Mouse (Mus musculus): ENCODE measurements around the gene Foxo6. TPM values are rescaled to one million over a fixed set of nuclear protein-coding genes. Genes with fewer than 3 reads are reported as not detected.

Foxo6 gene
- polyA plus RNA-seq, 1 experiment from 2014 or later: 0.86 TPM

DNA sequence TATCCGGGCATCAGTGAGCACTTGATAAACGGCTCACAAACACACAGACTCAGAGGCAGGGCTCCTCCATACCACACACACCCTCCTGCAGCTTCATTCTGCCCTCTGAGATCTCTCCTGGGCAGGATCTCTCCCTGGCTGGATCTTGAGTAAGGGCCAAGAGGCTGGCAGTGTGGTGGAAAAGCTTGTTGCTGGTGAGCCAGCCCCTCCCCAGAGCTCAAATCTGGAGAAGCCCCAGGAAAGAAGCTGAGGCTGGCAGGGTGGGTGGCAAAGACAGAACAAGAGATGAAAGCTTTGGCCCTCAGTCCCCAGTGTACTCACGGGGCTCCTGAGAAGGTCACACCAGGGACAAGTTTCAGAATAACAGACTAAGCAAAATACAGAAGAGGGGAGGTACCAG is 27.4 kb upstream of the Foxo6 start:
- no peak for ATAC-seq (ENCODE audit: low FRiP score, low read depth)
- WGBS: 47% methylated on average over 3 of the region's 3 CpGs
- H3K27ac ChIP-seq: no peak overlapping the region
- H3K9me3 ChIP-seq: no peaks in the 10 kb centered on the region
- H3K36me3 ChIP-seq: no peaks in the 10 kb centered on the region
- no peak overlapping the region for H3K9ac ChIP-seq
- H3K4me2 ChIP-seq (replicated peaks): no peak overlapping the region
- H3K4me1 ChIP-seq: no peaks in the 10 kb centered on the region
- H3K27me3 ChIP-seq (replicated peaks): no peaks in the 10 kb centered on the region
- H3K4me3 ChIP-seq: no peak overlapping the region

- Histone ChIP-seq H3K4me1 (no peaks in the 10 kb centered on the region), H3K36me3 (no peaks in the 10 kb centered on the region), H3K9ac (no peak overlapping the region), H3K4me2 (replicated peaks) (no peak overlapping the region), H3K9me3 (no peaks in the 10 kb centered on the region), H3K27ac (no peak overlapping the region), H3K4me3 (no peak overlapping the region), H3K27me3 (replicated peaks) (no peaks in the 10 kb centered on the region)
- 79% methylated on average over 5 of the region's 5 CpGs for WGBS
- ATAC-seq (ENCODE audit: low FRiP score, low read depth): no peak
Observed at GRCm38 (mm10) chr4:120313309-120313708, 26.2 kb upstream of the Foxo6 start.

DNA sequence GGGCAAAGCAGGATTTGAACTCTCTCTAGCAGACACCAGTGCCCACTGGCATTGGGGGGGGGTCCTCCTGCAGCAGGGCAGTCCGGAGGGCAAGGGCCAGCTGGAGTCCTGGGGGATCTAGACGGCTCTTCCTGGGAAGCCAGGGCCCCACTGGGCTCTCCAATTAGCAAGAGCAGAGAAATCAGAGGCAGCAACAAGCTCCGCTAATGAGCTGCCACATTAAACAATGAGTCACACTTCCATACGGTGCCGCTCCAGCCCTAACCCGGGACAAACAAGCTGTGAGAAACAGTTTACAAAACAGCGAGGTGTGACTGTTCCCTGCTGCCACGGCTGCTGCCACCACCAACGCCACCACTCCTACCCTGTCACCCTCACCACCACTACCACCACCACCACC is 17.4 kb upstream of the Foxo6 start:
- Histone ChIP-seq H3K4me1 (no peaks in the 10 kb centered on the region; the same call in 1 of the 2 replicates), H3K36me3 (no peaks in the 10 kb centered on the region), H3K27me3 (replicated peaks) (no peaks in the 10 kb centered on the region), H3K9ac (no peak overlapping the region), H3K9me3 (no peaks in the 10 kb centered on the region), H3K27ac (no peak overlapping the region), H3K4me2 (replicated peaks) (no peak overlapping the region), H3K4me3 (no peak overlapping the region)
- no peak for ATAC-seq (ENCODE audit: low FRiP score, low read depth)
- WGBS: 22% methylated on average over 9 of the region's 9 CpGs

DNA sequence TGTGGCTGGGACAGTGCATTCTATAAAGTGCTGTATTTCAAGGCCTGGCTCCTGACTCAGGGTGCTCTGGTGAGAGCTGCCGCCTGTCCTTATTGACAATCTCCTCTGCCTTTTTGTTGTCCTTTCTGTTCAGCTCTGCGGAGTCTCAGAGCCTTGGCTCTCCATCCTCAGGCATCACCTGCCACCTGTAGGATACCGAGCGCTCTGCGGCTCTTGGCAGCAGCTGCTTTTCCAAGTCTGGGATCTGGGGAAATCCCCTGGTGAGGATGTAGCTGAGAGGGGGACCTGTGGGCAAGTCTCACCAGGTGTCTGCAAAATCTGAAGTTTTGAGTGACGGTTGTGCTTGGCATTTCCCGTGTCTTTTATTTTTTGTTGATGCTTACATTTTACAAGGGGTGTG is 12.1 kb upstream of the Foxo6 start:
- H3K4me1 ChIP-seq: no peaks in the 10 kb centered on the region; the same call in 1 of the 2 replicates
- no peak for ATAC-seq (ENCODE audit: low FRiP score, low read depth)
- 57% methylated on average over 7 of the region's 7 CpGs for WGBS
- no peaks in the 10 kb centered on the region for H3K36me3 ChIP-seq
- H3K27ac ChIP-seq: no peak overlapping the region
- H3K4me3 ChIP-seq: no peak overlapping the region
- H3K9me3 ChIP-seq: no peaks in the 10 kb centered on the region
- H3K4me2 ChIP-seq (replicated peaks): no peak overlapping the region
- H3K9ac ChIP-seq: no peak overlapping the region
- no peaks in the 10 kb centered on the region for H3K27me3 ChIP-seq (replicated peaks)

DNA sequence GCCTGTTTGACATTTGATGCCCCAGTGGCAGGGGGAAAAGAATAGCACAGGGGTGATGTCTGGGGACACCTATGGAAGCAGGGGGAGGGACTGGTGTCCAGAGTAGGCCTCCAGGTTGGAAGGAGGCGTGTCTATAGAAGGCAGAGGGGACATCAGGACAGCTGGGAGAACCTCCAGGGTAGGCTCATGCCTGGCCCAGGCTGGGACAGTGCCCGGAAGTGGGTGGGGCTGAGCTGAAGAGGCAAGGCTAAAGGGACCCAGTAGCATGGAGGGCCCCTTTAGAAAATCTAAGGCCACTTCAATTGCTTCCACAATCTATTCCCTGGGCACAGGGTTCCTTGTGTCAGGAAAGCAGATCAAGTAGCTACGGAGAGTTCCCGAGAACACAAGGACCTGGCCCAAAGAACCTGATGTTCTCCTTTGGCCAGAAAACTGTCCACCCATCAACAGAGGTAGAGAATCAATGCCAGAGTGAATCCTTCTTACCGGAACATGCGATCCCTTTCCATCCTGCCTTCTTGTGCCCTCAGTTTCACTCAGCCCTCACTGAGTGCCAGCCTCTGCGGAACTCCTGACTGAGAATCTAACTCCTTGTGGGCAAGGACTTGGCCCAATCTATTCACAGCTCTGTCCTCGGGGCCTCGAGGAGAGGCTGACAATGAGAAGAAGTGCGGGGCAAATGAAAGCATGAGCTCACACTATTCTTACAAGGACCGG is 4.1 kb upstream of the Foxo6 start:
- Histone ChIP-seq H3K4me3 (no peak overlapping the region), H3K9ac (no peak overlapping the region), H3K27me3 (replicated peaks) (peaks cover 11% of the 10 kb centered on the region), H3K9me3 (no peaks in the 10 kb centered on the region), H3K27ac (no peak overlapping the region), H3K36me3 (no peaks in the 10 kb centered on the region), H3K4me1 (peaks cover 13% of the 10 kb centered on the region), H3K4me2 (replicated peaks) (no peak overlapping the region)
- WGBS: 85% methylated on average over 11 of the region's 11 CpGs
- ATAC-seq (ENCODE audit: low FRiP score, low read depth): no peak

DNA sequence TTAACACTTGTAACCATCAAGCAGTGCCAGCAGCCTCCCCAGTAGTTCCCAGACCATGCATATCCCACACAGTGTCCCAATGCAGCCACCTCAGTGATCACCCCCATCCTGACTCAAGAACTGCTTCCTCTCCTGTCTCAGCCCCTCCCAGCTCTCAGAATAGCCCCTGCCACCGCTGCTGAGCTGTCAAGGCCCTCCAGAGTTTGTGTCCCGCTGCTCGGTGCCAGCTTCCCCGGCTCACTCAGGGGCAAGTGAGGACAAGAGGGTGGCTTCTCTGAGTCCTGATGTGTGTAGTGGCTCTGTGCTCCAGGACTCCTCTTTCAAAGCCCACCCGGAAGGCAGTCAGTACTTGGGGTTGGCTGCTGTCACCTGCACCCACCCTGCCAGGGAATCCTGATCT is 3.3 kb upstream of the Foxo6 start:
- H3K9me3 ChIP-seq: no peaks in the 10 kb centered on the region
- no peak overlapping the region for H3K27ac ChIP-seq
- 0 out of 2 replicates have a peak overlapping the region, but pooled peaks have one; percentile 18 for H3K9ac ChIP-seq
- H3K36me3 ChIP-seq: no peaks in the 10 kb centered on the region
- no peak overlapping the region for H3K4me3 ChIP-seq
- H3K27me3 ChIP-seq (replicated peaks): peaks cover 18% of the 10 kb centered on the region
- no peak overlapping the region for H3K4me2 ChIP-seq (replicated peaks)
- ATAC-seq (ENCODE audit: low FRiP score, low read depth): no peak
- H3K4me1 ChIP-seq: peaks cover 18% of the 10 kb centered on the region
- WGBS: 40% methylated on average over 5 of the region's 5 CpGs

DNA sequence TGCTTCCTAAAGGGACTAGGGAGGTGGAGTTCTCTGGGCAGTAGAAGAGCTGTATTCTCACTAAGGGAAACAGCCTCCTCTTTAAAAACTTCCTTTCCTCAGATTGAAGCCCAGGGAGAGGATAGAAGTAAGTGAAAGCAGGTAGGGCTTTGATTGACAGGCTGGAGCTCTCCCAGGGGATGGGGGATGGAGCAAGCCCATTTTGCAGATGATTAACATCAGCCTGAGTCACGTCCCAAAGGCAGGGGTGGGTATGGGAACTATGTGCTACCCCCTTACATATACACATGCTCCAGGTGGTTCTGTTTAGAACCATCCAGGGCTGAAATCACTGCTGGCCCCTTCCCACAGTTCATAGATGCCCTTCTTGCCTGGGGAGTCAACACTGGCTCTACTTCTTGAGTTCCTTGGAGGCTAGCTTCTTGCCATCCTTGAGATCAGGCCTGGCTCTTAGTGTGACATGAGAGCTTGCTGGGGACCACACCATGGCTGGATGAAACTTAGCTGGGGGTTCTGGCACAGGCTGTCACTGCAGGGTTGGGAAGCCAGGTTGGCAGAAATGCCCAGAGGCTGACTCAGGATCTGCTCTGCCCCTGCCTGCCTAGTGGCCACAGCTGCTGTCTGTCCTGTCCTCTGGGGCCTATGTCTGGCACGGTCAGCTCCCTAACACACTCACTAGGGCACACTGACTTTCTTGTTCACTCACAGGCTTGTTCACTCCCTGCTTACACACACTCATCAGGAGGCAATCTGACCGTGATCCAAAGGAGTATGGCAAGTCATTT is 2.2 kb upstream of the Foxo6 start:
- Histone ChIP-seq H3K9me3 (no peaks in the 10 kb centered on the region), H3K9ac (no peak overlapping the region), H3K27ac (no peak overlapping the region), H3K4me3 (no peak overlapping the region), H3K27me3 (replicated peaks) (peaks cover 25% of the 10 kb centered on the region), H3K36me3 (no peaks in the 10 kb centered on the region), H3K4me1 (peaks cover 18% of the 10 kb centered on the region), H3K4me2 (replicated peaks) (no peak overlapping the region)
- ATAC-seq (ENCODE audit: low FRiP score, low read depth): no peak
- 56% methylated on average over 3 of the region's 3 CpGs for WGBS

- H3K27ac ChIP-seq: no peak overlapping the region
- WGBS: under 1% methylated on average over 53 of the region's 53 CpGs
- H3K36me3 ChIP-seq: no peaks in the 10 kb centered on the region
- peak overlapping the region; percentile 72 for H3K4me3 ChIP-seq
- peak overlapping the region; percentile 85 for H3K9ac ChIP-seq
- peaks cover 41% of the 10 kb centered on the region for H3K4me1 ChIP-seq
- H3K27me3 ChIP-seq (replicated peaks): peaks cover 40% of the 10 kb centered on the region
- peak overlapping the region; percentile 99 for H3K4me2 ChIP-seq (replicated peaks)
- no peak for ATAC-seq (ENCODE audit: low FRiP score, low read depth)
- no peaks in the 10 kb centered on the region for H3K9me3 ChIP-seq
Observed at GRCm38 (mm10) chr4:120286761-120287241, 348 bp downstream of the Foxo6 start.

DNA sequence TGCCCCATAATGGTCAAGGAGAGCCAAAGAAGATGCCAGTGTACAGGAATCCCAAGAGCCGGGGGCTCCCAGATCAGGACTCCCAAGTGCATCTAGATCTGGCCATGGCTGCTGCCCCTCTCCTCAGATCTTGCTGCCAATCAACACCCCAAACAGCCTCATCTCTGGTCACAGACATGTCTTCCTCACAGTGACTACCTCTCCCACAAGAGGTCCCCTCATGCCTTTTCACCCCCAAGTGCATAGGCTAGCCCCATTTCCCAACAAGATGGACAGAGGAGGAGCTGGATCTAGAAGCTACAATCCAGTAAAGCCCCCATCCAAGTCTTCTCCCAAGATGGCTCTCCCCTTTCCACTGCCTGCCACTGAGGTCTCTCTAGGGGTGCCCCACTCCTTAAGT is 1.4 kb downstream of the Foxo6 start:
- H3K9ac ChIP-seq: peak overlapping the region; percentile 85; the same call in 1 of the 2 replicates
- H3K9me3 ChIP-seq: no peaks in the 10 kb centered on the region
- peaks cover 51% of the 10 kb centered on the region for H3K27me3 ChIP-seq (replicated peaks)
- peaks cover 50% of the 10 kb centered on the region for H3K4me1 ChIP-seq
- peak overlapping the region; percentile 72 for H3K4me3 ChIP-seq
- H3K36me3 ChIP-seq: no peaks in the 10 kb centered on the region
- no peak overlapping the region for H3K27ac ChIP-seq
- no peak for ATAC-seq (ENCODE audit: low FRiP score, low read depth)
- WGBS: 90% methylated on average over 1 of the region's 1 CpGs
- H3K4me2 ChIP-seq (replicated peaks): peak overlapping the region; percentile 99

DNA sequence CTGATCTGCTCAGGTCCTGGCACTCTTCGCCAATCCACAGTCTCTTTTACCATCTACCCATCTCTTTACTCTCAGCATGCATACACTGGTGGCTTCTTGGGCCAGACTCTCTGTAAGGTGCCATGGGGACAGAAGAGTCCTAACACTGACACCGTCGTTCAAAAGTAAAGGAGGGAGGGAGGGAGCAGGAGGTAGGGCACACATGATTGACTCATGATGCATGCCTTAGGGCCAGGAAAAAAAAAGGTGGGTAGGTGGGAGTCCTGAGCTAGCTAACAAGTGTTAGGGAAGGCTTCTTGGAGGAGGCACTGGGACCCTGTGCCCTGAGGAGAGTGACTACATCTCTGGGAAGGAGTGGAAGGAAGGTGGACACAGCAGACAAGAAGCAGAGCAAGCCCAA is 1.9 kb downstream of the Foxo6 start:
- 64% methylated on average over 3 of the region's 3 CpGs for WGBS
- no peak overlapping the region for H3K27ac ChIP-seq
- H3K27me3 ChIP-seq (replicated peaks): peaks cover 54% of the 10 kb centered on the region
- H3K9me3 ChIP-seq: no peaks in the 10 kb centered on the region
- H3K9ac ChIP-seq: 0 out of 2 replicates have a peak overlapping the region, but pooled peaks have one; percentile 5
- peaks cover 50% of the 10 kb centered on the region for H3K4me1 ChIP-seq
- H3K4me2 ChIP-seq (replicated peaks): peak overlapping the region; percentile 99
- ATAC-seq (ENCODE audit: low FRiP score, low read depth): no peak
- H3K4me3 ChIP-seq: 0 out of 2 replicates have a peak overlapping the region, but pooled peaks have one; percentile 14
- no peaks in the 10 kb centered on the region for H3K36me3 ChIP-seq

DNA sequence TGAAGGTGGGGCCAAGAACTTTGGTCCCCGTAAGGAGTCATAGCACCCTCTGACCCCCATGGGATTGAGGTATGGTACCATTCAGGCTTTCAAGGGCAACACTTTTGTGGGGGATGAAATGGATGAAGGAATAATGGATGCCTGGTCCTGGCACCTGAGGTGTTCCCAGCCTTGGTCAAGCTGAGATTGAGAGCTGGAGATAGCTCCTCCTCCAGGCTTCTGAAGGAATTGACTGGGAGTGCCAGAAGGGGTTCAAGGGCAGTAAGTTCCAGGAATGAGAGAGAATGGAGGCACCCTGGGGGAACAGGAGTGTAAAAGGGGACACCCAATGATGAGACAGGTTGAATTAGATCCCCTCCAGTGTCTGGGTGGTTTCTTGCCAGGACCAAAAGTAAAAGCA is 3.0 kb downstream of the Foxo6 start:
- Histone ChIP-seq H3K9me3 (no peaks in the 10 kb centered on the region), H3K27me3 (replicated peaks) (peaks cover 57% of the 10 kb centered on the region), H3K27ac (no peak overlapping the region), H3K4me1 (peaks cover 50% of the 10 kb centered on the region), H3K4me2 (replicated peaks) (peak overlapping the region; percentile 99), H3K36me3 (no peaks in the 10 kb centered on the region), H3K9ac (no peak overlapping the region), H3K4me3 (no peak overlapping the region)
- 73% methylated on average over 1 of the region's 1 CpGs for WGBS
- no peak for ATAC-seq (ENCODE audit: low FRiP score, low read depth)

- Histone ChIP-seq H3K4me3 (peak overlapping the region; percentile 43), H3K27ac (no peak overlapping the region; the same call in 1 of the 2 replicates), H3K4me2 (replicated peaks) (peak overlapping the region; percentile 99), H3K9ac (peak overlapping the region; percentile 65; the same call in 1 of the 2 replicates), H3K4me1 (peaks cover 48% of the 10 kb centered on the region), H3K36me3 (no peaks in the 10 kb centered on the region), H3K27me3 (replicated peaks) (peaks cover 53% of the 10 kb centered on the region), H3K9me3 (no peaks in the 10 kb centered on the region)
- WGBS: 5% methylated on average over 5 of the region's 6 CpGs
- ATAC-seq (ENCODE audit: low FRiP score, low read depth): peak; percentile 70
Observed at GRCm38 (mm10) chr4:120283141-120283540, 4.0 kb downstream of the Foxo6 start.
